Mouse (Mus musculus): ENCODE measurements around the gene Prkcg. TPM values are rescaled to one million over a fixed set of nuclear protein-coding genes. Genes with fewer than 3 reads are reported as not detected.
"Not testable (repeated sequence)": the region's sequence is repeated elsewhere in the genome, so short reads cannot be mapped to it uniquely, and the experiment has no call there.

Prkcg gene
- polyA plus RNA-seq, 1 experiment = 0.68 TPM

DNA sequence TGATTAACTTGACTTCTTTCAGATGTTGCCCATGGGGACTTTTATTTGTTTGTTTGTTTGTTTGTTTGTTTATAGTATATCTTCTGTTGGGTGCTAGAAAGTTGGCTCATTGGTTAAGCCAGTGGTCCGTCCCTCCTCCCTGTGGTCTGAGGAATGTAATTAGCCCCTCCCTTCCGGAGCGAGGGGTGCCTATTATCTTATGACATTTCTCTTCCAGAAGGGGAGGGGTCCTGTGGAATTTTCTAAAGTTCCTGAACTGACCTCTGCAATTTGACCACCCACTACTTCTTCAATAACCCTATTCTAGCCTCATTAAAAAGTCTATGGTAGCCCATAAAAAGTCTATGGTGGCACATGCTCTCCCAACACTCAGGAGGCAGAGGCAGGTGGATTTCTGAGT lies 21.7 kb upstream of the Prkcg start:
- no peak overlapping the region for H3K4me3 ChIP-seq (ENCODE audit: control insufficient read depth, low read depth, low read length)
- no peak for TF ChIP-seq CTCF (IDR thresholded peaks at IDR 0.05; ENCODE audit: control insufficient read depth, insufficient read depth, insufficient replicate concordance, low read depth, low read length)
- no peak for TF ChIP-seq POLR2A (IDR thresholded peaks at IDR 0.05; ENCODE audit: control insufficient read depth, low read depth, low read length)
- H3K4me1 ChIP-seq (ENCODE audit: control insufficient read depth, insufficient read depth, low read length) = no peaks in the 10 kb centered on the region; the same call in 1 of the 2 replicates
- H3K27me3 ChIP-seq (ENCODE audit: control insufficient read depth, insufficient read depth, low read length) = no peaks in the 10 kb centered on the region
- no peak overlapping the region for H3K27ac ChIP-seq (ENCODE audit: control insufficient read depth, insufficient read depth, low read depth, low read length)
- H3K36me3 ChIP-seq (ENCODE audit: control insufficient read depth, insufficient read depth, low read length) = no peaks in the 10 kb centered on the region

DNA sequence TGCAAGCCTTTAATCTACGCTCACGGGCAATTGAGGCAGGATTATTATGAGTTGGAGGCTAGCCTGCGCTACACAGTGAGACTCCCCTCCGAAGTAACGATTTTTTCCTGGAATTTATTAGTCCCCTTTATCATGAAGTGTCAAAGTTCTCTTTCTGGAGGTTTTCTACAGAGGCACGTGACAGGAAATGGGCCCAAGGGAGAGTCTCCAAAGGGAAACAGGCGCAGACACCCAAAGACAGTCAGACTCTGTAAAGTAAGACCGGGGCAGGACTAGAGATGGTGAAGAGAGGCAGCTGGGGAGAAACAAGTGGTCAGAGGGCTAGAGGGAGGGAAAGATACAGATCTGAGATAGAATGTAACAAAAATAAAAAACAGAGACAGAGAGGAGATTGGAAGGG lies 21.1 kb upstream of the Prkcg start:
- no peak for TF ChIP-seq CTCF (IDR thresholded peaks at IDR 0.05; ENCODE audit: control insufficient read depth, insufficient read depth, insufficient replicate concordance, low read depth, low read length)
- TF ChIP-seq POLR2A (IDR thresholded peaks at IDR 0.05; ENCODE audit: control insufficient read depth, low read depth, low read length) = no peak
- no peaks in the 10 kb centered on the region for H3K27me3 ChIP-seq (ENCODE audit: control insufficient read depth, insufficient read depth, low read length)
- no peak overlapping the region for H3K27ac ChIP-seq (ENCODE audit: control insufficient read depth, insufficient read depth, low read depth, low read length)
- H3K4me1 ChIP-seq (ENCODE audit: control insufficient read depth, insufficient read depth, low read length) = no peaks in the 10 kb centered on the region; the same call in 1 of the 2 replicates
- H3K36me3 ChIP-seq (ENCODE audit: control insufficient read depth, insufficient read depth, low read length) = no peaks in the 10 kb centered on the region
- no peak overlapping the region for H3K4me3 ChIP-seq (ENCODE audit: control insufficient read depth, low read depth, low read length)

DNA sequence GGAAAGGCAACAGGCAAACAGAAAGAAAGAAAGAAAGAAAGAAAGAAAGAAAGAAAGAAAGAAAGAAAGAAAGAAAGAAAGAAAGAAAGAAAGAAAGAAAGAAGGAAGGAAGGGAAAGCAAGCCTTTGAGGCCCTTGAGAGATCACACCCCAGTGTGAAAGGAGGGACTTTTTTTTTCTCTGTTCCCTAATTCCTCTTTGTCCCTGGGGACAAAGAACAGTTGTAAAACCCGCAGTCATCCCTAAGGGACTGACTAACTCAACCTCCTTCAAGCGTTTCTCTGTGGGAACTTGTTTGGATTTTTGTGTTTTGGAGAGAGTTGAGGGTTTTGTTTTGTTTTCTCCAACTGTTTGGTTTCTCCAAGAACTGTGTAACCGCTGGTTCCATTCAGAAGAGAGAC lies 20.7 kb upstream of the Prkcg start:
- Histone ChIP-seq H3K27me3 (ENCODE audit: control insufficient read depth, insufficient read depth, low read length) (no peaks in the 10 kb centered on the region), H3K27ac (ENCODE audit: control insufficient read depth, insufficient read depth, low read depth, low read length) (no peak overlapping the region), H3K4me3 (ENCODE audit: control insufficient read depth, low read depth, low read length) (no peak overlapping the region), H3K4me1 (ENCODE audit: control insufficient read depth, insufficient read depth, low read length) (no peaks in the 10 kb centered on the region; the same call in 1 of the 2 replicates), H3K36me3 (ENCODE audit: control insufficient read depth, insufficient read depth, low read length) (no peaks in the 10 kb centered on the region)
- TF ChIP-seq CTCF (IDR thresholded peaks at IDR 0.05; ENCODE audit: control insufficient read depth, insufficient read depth, insufficient replicate concordance, low read depth, low read length) = no peak
- no peak for TF ChIP-seq POLR2A (IDR thresholded peaks at IDR 0.05; ENCODE audit: control insufficient read depth, low read depth, low read length)

DNA sequence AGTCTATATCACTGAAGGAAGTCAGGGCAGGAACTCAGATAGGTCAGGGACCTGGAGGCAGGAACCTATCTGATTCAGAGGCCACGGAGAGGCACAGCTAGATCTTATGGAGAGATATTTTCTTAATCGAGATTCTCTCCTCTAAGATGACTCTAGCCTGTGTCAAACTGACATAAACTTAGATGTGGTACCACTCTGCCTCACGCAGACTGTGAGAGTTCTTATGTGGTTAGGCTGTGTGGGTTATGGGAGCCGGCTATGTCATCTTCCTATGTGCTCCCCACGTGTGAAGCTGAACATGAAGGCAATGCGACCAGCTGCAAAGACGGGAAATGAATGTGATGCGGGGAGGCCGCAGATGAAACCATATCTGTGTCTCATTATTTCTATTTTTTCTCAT lies 16.8 kb upstream of the Prkcg start:
- TF ChIP-seq CTCF (IDR thresholded peaks at IDR 0.05; ENCODE audit: control insufficient read depth, insufficient read depth, insufficient replicate concordance, low read depth, low read length) (no peak), POLR2A (IDR thresholded peaks at IDR 0.05; ENCODE audit: control insufficient read depth, low read depth, low read length) (no peak)
- Histone ChIP-seq H3K4me3 (ENCODE audit: control insufficient read depth, low read depth, low read length) (no peak overlapping the region), H3K27me3 (ENCODE audit: control insufficient read depth, insufficient read depth, low read length) (no peaks in the 10 kb centered on the region)

DNA sequence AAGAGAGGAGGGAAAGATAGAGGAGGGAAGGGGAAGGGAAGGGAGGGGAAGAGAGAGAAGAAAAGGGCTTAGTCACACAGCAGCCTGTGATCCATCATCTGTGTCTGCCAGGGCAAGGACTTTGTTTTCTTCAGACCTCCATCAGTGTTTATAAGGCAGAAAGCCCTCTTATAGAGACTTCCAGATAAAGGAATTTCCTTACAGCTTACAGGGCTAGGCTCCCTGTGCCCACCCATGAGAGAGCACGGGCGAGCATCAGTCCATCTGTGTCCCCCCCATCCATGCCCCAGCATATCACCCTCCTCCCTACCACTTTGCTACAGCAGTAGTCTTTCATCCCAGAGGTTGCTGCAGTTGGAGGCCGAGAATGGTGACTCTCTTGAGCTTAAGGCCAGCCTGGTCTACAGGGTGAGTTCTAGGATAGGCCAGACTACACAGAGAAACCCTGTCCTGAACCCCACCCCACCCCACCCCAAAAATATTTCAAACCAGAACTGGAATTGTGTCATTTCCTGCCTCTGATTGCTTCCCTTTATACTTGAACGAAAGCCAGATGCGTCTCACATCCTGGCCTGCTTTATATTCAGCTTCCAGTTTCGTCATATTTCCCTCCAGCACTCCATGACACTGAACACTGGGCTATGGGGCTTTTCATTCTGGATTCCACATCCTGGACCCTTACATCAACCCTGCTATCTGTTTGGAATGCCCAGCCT lies 13.4 kb upstream of the Prkcg start:
- no peaks in the 10 kb centered on the region for H3K27me3 ChIP-seq (ENCODE audit: control insufficient read depth, insufficient read depth, low read length)
- no peaks in the 10 kb centered on the region for H3K36me3 ChIP-seq (ENCODE audit: control insufficient read depth, insufficient read depth, low read length)
- TF ChIP-seq POLR2A (IDR thresholded peaks at IDR 0.05; ENCODE audit: control insufficient read depth, low read depth, low read length) (no peak), CTCF (IDR thresholded peaks at IDR 0.05; ENCODE audit: control insufficient read depth, insufficient read depth, insufficient replicate concordance, low read depth, low read length) (no peak)
- H3K4me3 ChIP-seq (ENCODE audit: control insufficient read depth, low read depth, low read length) = no peak overlapping the region
- no peaks in the 10 kb centered on the region for H3K4me1 ChIP-seq (ENCODE audit: control insufficient read depth, insufficient read depth, low read length)
- no peak overlapping the region for H3K27ac ChIP-seq (ENCODE audit: control insufficient read depth, insufficient read depth, low read depth, low read length)

More for the DNA sequence above, 16.8 kb upstream of the Prkcg start:
- H3K36me3 ChIP-seq (ENCODE audit: control insufficient read depth, insufficient read depth, low read length) = no peaks in the 10 kb centered on the region
- no peaks in the 10 kb centered on the region; the same call in 1 of the 2 replicates for H3K4me1 ChIP-seq (ENCODE audit: control insufficient read depth, insufficient read depth, low read length)
- no peak overlapping the region for H3K27ac ChIP-seq (ENCODE audit: control insufficient read depth, insufficient read depth, low read depth, low read length)

DNA sequence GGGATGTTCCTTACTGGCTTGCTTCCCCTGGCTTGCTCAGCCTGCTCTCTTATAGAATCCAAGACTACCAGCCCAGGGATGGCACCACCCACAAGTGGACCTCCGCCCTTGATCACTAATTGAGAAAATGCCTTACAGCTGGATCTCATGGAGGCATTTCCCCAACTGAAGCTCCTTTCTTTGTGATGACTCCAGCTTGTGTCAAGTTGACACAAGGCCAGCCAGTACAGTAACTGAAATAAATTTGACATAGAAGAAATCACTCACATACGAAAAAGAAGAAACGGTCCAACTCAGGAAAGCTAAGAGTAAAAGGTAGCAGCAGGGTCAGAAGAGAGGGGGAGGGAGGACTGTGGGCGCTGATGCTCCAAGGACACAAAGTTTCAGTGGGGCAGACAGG lies 12.2 kb upstream of the Prkcg start:
- not testable (repeated sequence) for H3K27me3 ChIP-seq (ENCODE audit: control insufficient read depth, insufficient read depth, low read length); H3K36me3 ChIP-seq (ENCODE audit: control insufficient read depth, insufficient read depth, low read length); H3K4me1 ChIP-seq (ENCODE audit: control insufficient read depth, insufficient read depth, low read length); H3K27ac ChIP-seq (ENCODE audit: control insufficient read depth, insufficient read depth, low read depth, low read length); H3K4me3 ChIP-seq (ENCODE audit: control insufficient read depth, low read depth, low read length)

DNA sequence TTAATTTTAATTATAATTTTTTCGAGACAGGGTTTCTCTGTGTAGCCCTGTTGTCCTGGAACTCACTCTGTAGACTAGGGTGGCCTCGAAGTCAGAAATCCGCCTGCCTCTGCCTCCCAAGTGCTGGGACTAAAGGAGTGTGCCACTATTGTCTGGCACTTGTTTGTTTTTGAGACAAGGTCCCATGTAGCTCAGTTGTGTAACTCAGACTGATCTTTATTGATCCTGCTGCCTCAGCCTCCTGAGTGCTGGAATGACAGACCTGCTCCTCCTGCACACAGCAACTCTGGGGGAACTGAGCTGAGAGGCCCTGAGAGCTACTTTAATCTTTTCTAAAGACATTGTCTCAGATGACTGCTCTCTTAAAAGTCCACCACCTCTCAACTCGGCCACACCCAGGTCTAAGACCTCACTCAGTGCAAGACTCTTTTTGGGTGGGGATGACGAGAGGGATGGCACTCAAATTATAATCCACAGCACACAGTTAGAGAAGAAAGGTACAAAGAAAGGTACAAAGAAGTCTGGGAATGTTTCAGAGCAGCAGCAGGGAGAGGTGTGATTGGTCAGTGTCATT lies 8.8 kb upstream of the Prkcg start:
- Histone ChIP-seq H3K4me1 (ENCODE audit: control insufficient read depth, insufficient read depth, low read length) (peaks cover 7% of the 10 kb centered on the region), H3K27ac (ENCODE audit: control insufficient read depth, insufficient read depth, low read depth, low read length) (no peak overlapping the region), H3K36me3 (ENCODE audit: control insufficient read depth, insufficient read depth, low read length) (no peaks in the 10 kb centered on the region), H3K4me3 (ENCODE audit: control insufficient read depth, low read depth, low read length) (no peak overlapping the region), H3K27me3 (ENCODE audit: control insufficient read depth, insufficient read depth, low read length) (no peaks in the 10 kb centered on the region)
- TF ChIP-seq POLR2A (IDR thresholded peaks at IDR 0.05; ENCODE audit: control insufficient read depth, low read depth, low read length) (no peak), CTCF (IDR thresholded peaks at IDR 0.05; ENCODE audit: control insufficient read depth, insufficient read depth, insufficient replicate concordance, low read depth, low read length) (no peak)

Data from testis, adult 2 months (tissue).